Mouse (Mus musculus): Measurements from ENCODE around the gene Gm10320. TPM values are rescaled to one million over a fixed set of nuclear protein-coding genes. Genes with fewer than 3 reads are reported as not detected.
A peak's percentile ranks its signal among the peaks of the same experiment; 100 is the strongest.

Gene Gm10320
- 0.56 and 1.1 TPM in 2 replicates for polyA plus RNA-seq (2015; fragmentation: Nextera tagmentation; extraction: Ambion mirVana)

DNA sequence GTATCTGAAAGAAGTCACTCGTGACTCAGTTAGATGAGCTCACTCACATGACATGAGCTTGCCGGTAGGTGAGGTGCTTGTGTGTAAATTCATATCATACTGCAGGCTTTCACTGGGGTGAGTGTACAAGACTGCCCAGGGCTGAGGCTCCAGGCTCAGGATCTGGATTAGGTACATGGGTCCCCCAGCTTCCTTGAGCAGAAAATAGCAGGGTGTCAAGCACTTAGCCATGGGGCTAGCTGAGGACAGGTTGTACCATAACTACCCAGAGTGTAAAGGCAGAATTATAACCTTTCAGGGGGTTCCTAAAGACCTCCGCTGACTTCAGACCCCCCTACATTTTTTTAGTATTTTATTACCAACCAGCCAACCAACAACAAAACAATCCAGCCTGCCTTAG is at the start of gene Gm10320:
Gene Gm10320 (minus strand): TSS at position 93 of the 400 bp plus-strand sequence.
- ATAC-seq (replicated peaks) = no peak
- Histone ChIP-seq H3K4me1 (peaks cover 4% of the 10 kb centered on the region; the same call in 1 of the 2 replicates), H3K4me3 (no peak within 1 kb of the TSS), H3K27ac (no peak within 1 kb of the TSS), H3K4me2 (no peak within 1 kb of the TSS), H3K9ac (no peak within 1 kb of the TSS), H3K9me3 (no peaks in the 10 kb centered on the region), H3K27me3 (replicated peaks) (peaks cover 8% of the 10 kb centered on the region; the same call in 1 of the 2 replicates), H3K36me3 (replicated peaks) (no peaks in the 10 kb centered on the region)
- 82% methylated on average over 3 of the region's 3 CpGs for WGBS

- 92% methylated on average over 2 of the region's 2 CpGs for WGBS
- no peak for ATAC-seq (replicated peaks)
Observed at GRCm38 (mm10) chr13:98541601-98542000, 49.8 kb upstream of the Gm10320 start.

GRCm38 (mm10) chr13:98540206-98540605 is 48.4 kb upstream of the Gm10320 start:
- no peak overlapping the region for H3K4me2 ChIP-seq
- no peaks in the 10 kb centered on the region for H3K4me1 ChIP-seq
- no peaks in the 10 kb centered on the region for H3K9me3 ChIP-seq
- WGBS = 90% methylated on average over 3 of the region's 3 CpGs
- no peak overlapping the region for H3K4me3 ChIP-seq
- no peak overlapping the region for H3K9ac ChIP-seq
- H3K36me3 ChIP-seq (replicated peaks) = no peaks in the 10 kb centered on the region
- peaks cover 27% of the 10 kb centered on the region for H3K27me3 ChIP-seq (replicated peaks)
- no peak overlapping the region for H3K27ac ChIP-seq
- no peak for ATAC-seq (replicated peaks)

More at GRCm38 (mm10) chr13:98541601-98542000, 49.8 kb upstream of the Gm10320 start:
- no peak overlapping the region for H3K9ac ChIP-seq
- H3K4me1 ChIP-seq = no peaks in the 10 kb centered on the region
- peaks cover 16% of the 10 kb centered on the region; the same call in 1 of the 2 replicates for H3K27me3 ChIP-seq (replicated peaks)
- H3K36me3 ChIP-seq (replicated peaks) = no peaks in the 10 kb centered on the region
- H3K9me3 ChIP-seq = no peaks in the 10 kb centered on the region
- H3K4me2 ChIP-seq = no peak overlapping the region
- no peak overlapping the region for H3K4me3 ChIP-seq
- H3K27ac ChIP-seq = no peak overlapping the region

DNA sequence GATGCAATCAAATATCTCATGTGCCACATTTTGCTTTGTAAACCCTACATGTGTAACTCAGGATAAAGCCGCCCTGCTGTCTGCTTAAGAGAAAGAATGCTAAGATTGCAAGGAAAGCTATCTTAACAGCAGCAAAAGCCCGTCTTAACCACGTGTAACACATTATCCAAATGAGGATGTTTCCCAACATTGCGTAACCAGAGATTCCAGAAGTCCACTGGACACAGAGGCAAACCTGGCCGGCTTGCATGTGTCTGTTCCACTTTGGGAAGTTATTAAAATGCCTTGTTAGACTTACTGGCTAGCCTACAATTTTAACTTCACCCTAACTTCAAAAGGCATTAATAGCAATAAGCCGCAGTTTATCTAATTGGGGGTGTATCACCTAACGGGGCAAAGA is 47.5 kb upstream of the Gm10320 start:
- Histone ChIP-seq H3K4me3 (no peak overlapping the region), H3K27me3 (replicated peaks) (peaks cover 33% of the 10 kb centered on the region), H3K4me2 (no peak overlapping the region), H3K36me3 (replicated peaks) (no peaks in the 10 kb centered on the region), H3K27ac (no peak overlapping the region), H3K4me1 (peaks cover 5% of the 10 kb centered on the region), H3K9me3 (no peaks in the 10 kb centered on the region), H3K9ac (no peak overlapping the region)
- no peak for ATAC-seq (replicated peaks)
- WGBS = 82% methylated on average over 7 of the region's 7 CpGs

DNA sequence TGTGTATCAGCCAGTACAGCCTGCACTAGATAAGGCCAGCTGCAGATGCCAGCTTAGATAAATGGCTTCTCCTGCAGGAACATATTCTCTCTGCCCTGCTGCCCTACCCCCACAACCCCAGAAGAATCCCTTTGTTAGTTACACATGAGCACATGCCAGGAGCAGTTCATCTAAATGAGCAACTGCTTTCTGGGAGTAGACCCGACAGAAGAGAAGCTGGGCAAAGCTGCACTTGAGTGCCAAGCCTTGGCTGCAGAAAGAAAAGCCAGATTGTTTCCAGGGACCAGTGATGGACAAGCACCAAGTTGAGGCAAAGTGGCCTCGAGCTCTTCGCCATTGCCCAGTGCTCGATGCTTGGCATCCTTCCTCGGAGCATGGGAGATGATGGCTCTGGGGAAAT is 46.8 kb upstream of the Gm10320 start:
- H3K36me3 ChIP-seq (replicated peaks) = no peaks in the 10 kb centered on the region
- no peak overlapping the region for H3K9ac ChIP-seq
- peaks cover 12% of the 10 kb centered on the region for H3K4me1 ChIP-seq
- no peak for ATAC-seq (replicated peaks)
- H3K27me3 ChIP-seq (replicated peaks) = peaks cover 33% of the 10 kb centered on the region
- H3K4me2 ChIP-seq = no peak overlapping the region
- no peak overlapping the region for H3K4me3 ChIP-seq
- H3K27ac ChIP-seq = no peak overlapping the region
- no peaks in the 10 kb centered on the region for H3K9me3 ChIP-seq
- 65% methylated on average over 5 of the region's 5 CpGs for WGBS

- Histone ChIP-seq H3K4me3 (no peak overlapping the region), H3K9me3 (no peaks in the 10 kb centered on the region), H3K4me2 (peak overlapping the region; percentile 49; the same call in 1 of the 2 replicates), H3K4me1 (peaks cover 18% of the 10 kb centered on the region), H3K27ac (no peak overlapping the region), H3K9ac (no peak overlapping the region), H3K36me3 (replicated peaks) (no peaks in the 10 kb centered on the region), H3K27me3 (replicated peaks) (peaks cover 44% of the 10 kb centered on the region)
- ATAC-seq (replicated peaks) = no peak; the same call in 1 of the 2 replicates
- 39% methylated on average over 2 of the region's 2 CpGs for WGBS
Observed at GRCm38 (mm10) chr13:98534913-98535262, 43.1 kb upstream of the Gm10320 start.

DNA sequence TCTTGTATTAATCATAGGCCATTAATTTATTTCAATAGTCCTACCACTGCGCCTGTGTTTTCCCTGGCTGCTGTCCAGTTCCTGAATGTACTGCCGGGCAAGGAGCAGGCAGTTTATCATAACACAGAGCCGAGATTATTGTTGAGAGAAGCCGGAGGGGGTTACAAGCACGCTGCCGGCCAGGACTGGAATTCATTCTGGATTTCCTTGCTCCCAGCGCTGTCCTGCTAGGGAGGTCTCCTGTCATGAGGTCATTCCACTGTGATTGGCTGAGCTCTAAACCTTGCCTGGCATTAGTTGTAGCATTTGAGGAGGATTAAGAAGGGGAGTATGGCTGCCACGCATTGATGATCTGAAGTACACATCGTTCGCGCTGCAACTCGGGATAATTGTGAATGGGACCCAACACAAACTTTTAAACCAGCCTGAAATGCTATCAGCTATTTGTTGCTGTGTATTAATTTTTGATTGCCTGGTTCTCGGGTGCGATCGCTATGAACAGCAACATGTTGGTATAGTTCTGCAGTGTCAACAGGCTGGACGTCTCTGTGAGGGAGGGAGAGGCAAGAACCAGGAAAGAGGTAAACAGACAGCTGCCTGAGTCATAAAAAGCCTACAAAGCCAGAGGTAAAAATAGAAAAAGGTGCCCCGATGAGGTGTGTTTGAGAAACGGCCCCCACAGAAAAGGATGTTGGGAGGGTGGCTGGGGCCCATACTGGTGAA is 42.5 kb upstream of the Gm10320 start:
- ATAC-seq (replicated peaks) = peak; percentile 70; the same call in 1 of the 2 replicates
- H3K27ac ChIP-seq = no peak overlapping the region
- peaks cover 44% of the 10 kb centered on the region for H3K27me3 ChIP-seq (replicated peaks)
- peak overlapping the region; percentile 49 for H3K4me2 ChIP-seq
- no peak overlapping the region for H3K9ac ChIP-seq
- WGBS = 16% methylated on average over 18 of the region's 18 CpGs
- no peaks in the 10 kb centered on the region for H3K9me3 ChIP-seq
- no peaks in the 10 kb centered on the region for H3K36me3 ChIP-seq (replicated peaks)
- H3K4me1 ChIP-seq = peaks cover 18% of the 10 kb centered on the region
- H3K4me3 ChIP-seq = peak overlapping the region; percentile 20

- Histone ChIP-seq H3K36me3 (replicated peaks) (no peaks in the 10 kb centered on the region), H3K27ac (no peak overlapping the region), H3K9ac (no peak overlapping the region), H3K4me3 (no peak overlapping the region), H3K4me2 (peak overlapping the region; percentile 49), H3K9me3 (no peaks in the 10 kb centered on the region), H3K27me3 (replicated peaks) (peaks cover 40% of the 10 kb centered on the region), H3K4me1 (peaks cover 18% of the 10 kb centered on the region)
- peak; percentile 62; the same call in 1 of the 2 replicates for ATAC-seq (replicated peaks)
- 10% methylated on average over 9 of the region's 9 CpGs for WGBS
Observed at GRCm38 (mm10) chr13:98533415-98533814, 41.6 kb upstream of the Gm10320 start.

- H3K9ac ChIP-seq = no peak overlapping the region
- no peak for ATAC-seq (replicated peaks)
- WGBS = 46% methylated on average over 12 of the region's 12 CpGs
- H3K4me2 ChIP-seq = no peak overlapping the region
- H3K4me3 ChIP-seq = no peak overlapping the region
- H3K36me3 ChIP-seq (replicated peaks) = no peaks in the 10 kb centered on the region
- H3K4me1 ChIP-seq = peaks cover 18% of the 10 kb centered on the region
- H3K27ac ChIP-seq = no peak overlapping the region
- peaks cover 35% of the 10 kb centered on the region for H3K27me3 ChIP-seq (replicated peaks)
- no peaks in the 10 kb centered on the region for H3K9me3 ChIP-seq
Observed at GRCm38 (mm10) chr13:98532699-98533375, 41.0 kb upstream of the Gm10320 start.

GRCm38 (mm10) chr13:98531976-98532375 is 40.2 kb upstream of the Gm10320 start:
- Histone ChIP-seq H3K4me3 (no peak overlapping the region), H3K9ac (no peak overlapping the region), H3K27me3 (replicated peaks) (peaks cover 30% of the 10 kb centered on the region), H3K4me1 (peaks cover 18% of the 10 kb centered on the region), H3K27ac (no peak overlapping the region), H3K4me2 (no peak overlapping the region), H3K36me3 (replicated peaks) (no peaks in the 10 kb centered on the region), H3K9me3 (no peaks in the 10 kb centered on the region)
- WGBS = 88% methylated on average over 9 of the region's 9 CpGs
- no peak for ATAC-seq (replicated peaks)

GRCm38 (mm10) chr13:98531306-98531705 is 39.5 kb upstream of the Gm10320 start:
- H3K9me3 ChIP-seq = no peaks in the 10 kb centered on the region
- no peak overlapping the region for H3K4me3 ChIP-seq
- no peak for ATAC-seq (replicated peaks)
- peaks cover 18% of the 10 kb centered on the region for H3K4me1 ChIP-seq
- no peaks in the 10 kb centered on the region for H3K36me3 ChIP-seq (replicated peaks)
- H3K27me3 ChIP-seq (replicated peaks) = peaks cover 25% of the 10 kb centered on the region
- 20% methylated on average over 3 of the region's 3 CpGs for WGBS
- no peak overlapping the region for H3K9ac ChIP-seq
- no peak overlapping the region for H3K4me2 ChIP-seq
- H3K27ac ChIP-seq = no peak overlapping the region

- no peaks in the 10 kb centered on the region for H3K36me3 ChIP-seq (replicated peaks)
- H3K4me1 ChIP-seq = no peaks in the 10 kb centered on the region
- no peaks in the 10 kb centered on the region for H3K27me3 ChIP-seq (replicated peaks)
- no peak overlapping the region for H3K27ac ChIP-seq
- no peak overlapping the region for H3K4me3 ChIP-seq
- 77% methylated on average over 6 of the region's 6 CpGs for WGBS
- no peak overlapping the region for H3K9ac ChIP-seq
- H3K9me3 ChIP-seq = no peaks in the 10 kb centered on the region
- H3K4me2 ChIP-seq = no peak overlapping the region
- no peak for ATAC-seq (replicated peaks)
Observed at GRCm38 (mm10) chr13:98523719-98524316, 32.0 kb upstream of the Gm10320 start.

Data from midbrain, embryonic 15.5 days (tissue).